In genomic region chr6:41694407-41694806, GRCm38 (mm10) we compare ENCODE assay signal across 30 mouse cellular contexts. TPM values are rescaled to one million over a fixed set of nuclear protein-coding genes. Genes with fewer than 3 reads are reported as not detected.
DNase-seq lines count a peak whose midpoint lies in the region; ATAC-seq and TF ChIP-seq lines count a peak whose summit lies in the region.
"Had no signal": no experiment of that assay in that cellular context is flagged by ENCODE, and none has a peak within 500 bp of the region (broad histone marks: within the 10 kb centered on the region; RNA-seq: fewer than 3 reads in every experiment).

No protein-coding gene starts in this region.

- H3K9ac ChIP-seq in stomach, postnatal 0 days (ENCODE audit: low read length): no peak overlapping the region
- H3K9ac ChIP-seq: embryonic facial prominence, embryonic 13.5 days; embryonic facial prominence, embryonic 15.5 days; forebrain, embryonic 12.5 days had no signal

- peak; percentile 19 for ATAC-seq in activated CD4-positive, CD25-positive, alpha-beta regulatory T cell, adult 4 months
- peak; percentile 47; the same call in 1 of the 2 replicates for ATAC-seq in stomach, postnatal 0 days (ENCODE audit: low FRiP score, low TSS enrichment)
- ATAC-seq: forebrain, embryonic 14.5 days; forebrain, embryonic 16.5 days had no signal

- no peaks in the 10 kb centered on the region for H3K27me3 ChIP-seq in C2C12 (ENCODE audit: control insufficient read depth, insufficient read depth, insufficient read length)
- H3K27me3 ChIP-seq in stomach, postnatal 0 days (ENCODE audit: control insufficient read depth, insufficient read depth, low read length): no peaks in the 10 kb centered on the region
- H3K27me3 ChIP-seq: embryonic facial prominence, embryonic 13.5 days; embryonic facial prominence, embryonic 15.5 days; forebrain, embryonic 12.5 days had no signal

- intact Hi-C loops in left cerebral cortex, postnatal 4 days (cut with DNase I): no loop called here

- H3K79me3 ChIP-seq in C2C12 (ENCODE audit: low read depth): no peaks in the 10 kb centered on the region

- TF ChIP-seq EP300 in stomach, postnatal 0 days (optimal IDR thresholded peaks at IDR 0.05): no peak

- WGBS in stomach, postnatal 0 days: 68% methylated on average over 1 of the region's 1 CpGs

- no peak overlapping the region for H3ac ChIP-seq in C2C12 (ENCODE audit: control insufficient read depth, insufficient read length, low read depth)

- no peaks in the 10 kb centered on the region for H3K9me3 ChIP-seq in stomach, postnatal 0 days (ENCODE audit: control insufficient read depth, low read length)
- H3K9me3 ChIP-seq: embryonic facial prominence, embryonic 13.5 days; embryonic facial prominence, embryonic 15.5 days; forebrain, embryonic 10.5 days; forebrain, embryonic 12.5 days had no signal

- TF ChIP-seq CTCF in C2C12 (IDR thresholded peaks at IDR 0.05; ENCODE audit: control insufficient read depth, insufficient read depth, insufficient read length): no peak
- TF ChIP-seq CTCF in stomach, postnatal 0 days (IDR thresholded peaks at IDR 0.05; ENCODE audit: low read depth): no peak

- H3K79me2 ChIP-seq in C2C12 (ENCODE audit: control insufficient read depth, insufficient read depth): no peaks in the 10 kb centered on the region

- no peak for DNase-seq in stomach, postnatal 0 days (ENCODE audit: low spot score)
- DNase-seq in layer of hippocampus, postnatal 14 days (ENCODE audit: low spot score in 2 of 2): no peak
- DNase-seq in left cerebral cortex, postnatal 4 days: no peak
- DNase-seq in heart, adult 8-10 months (ENCODE audit: low spot score): no peak
- DNase-seq: adrenal gland, adult 2 months; adrenal gland, postnatal 10 days; adrenal gland, postnatal 25 days; B cell, adult 2 months; cerebellum, adult 11 months; cerebellum, adult 18-20 months; cerebellum, adult 8-10 months; cerebellum, adult 9-11 months; cerebellum, postnatal 14 days; cerebellum, postnatal 36 days; embryo, embryonic 11 days had no signal

- no peak overlapping the region for H3K4me3 ChIP-seq in C2C12 (ENCODE audit: insufficient read depth, poor library complexity, severe bottlenecking)
- H3K4me3 ChIP-seq in stomach, postnatal 0 days (ENCODE audit: low read depth, low read length): no peak overlapping the region
- H3K4me3 ChIP-seq: embryonic facial prominence, embryonic 13.5 days; embryonic facial prominence, embryonic 15.5 days; erythroblast, embryonic 14.5 days; forebrain, embryonic 10.5 days; forebrain, embryonic 12.5 days had no signal

- no peaks in the 10 kb centered on the region for H3K36me3 ChIP-seq in C2C12 (ENCODE audit: control insufficient read depth, insufficient read depth)
- no peaks in the 10 kb centered on the region for H3K36me3 ChIP-seq in stomach, postnatal 0 days (ENCODE audit: control insufficient read depth, insufficient read depth, low read length)
- H3K36me3 ChIP-seq: embryonic facial prominence, embryonic 13.5 days; embryonic facial prominence, embryonic 15.5 days; forebrain, embryonic 10.5 days; forebrain, embryonic 12.5 days had no signal

- no peak overlapping the region for H3K27ac ChIP-seq in stomach, postnatal 0 days (replicated peaks)
- H3K27ac ChIP-seq: embryonic facial prominence, embryonic 13.5 days; embryonic facial prominence, embryonic 15.5 days; forebrain, embryonic 10.5 days; forebrain, embryonic 12.5 days had no signal

- no peak overlapping the region for H3K4me2 ChIP-seq in stomach, postnatal 0 days (replicated peaks; ENCODE audit: low read depth)
- H3K4me2 ChIP-seq: embryonic facial prominence, embryonic 13.5 days; embryonic facial prominence, embryonic 15.5 days; forebrain, embryonic 12.5 days had no signal

- no peaks in the 10 kb centered on the region for H3K4me1 ChIP-seq in stomach, postnatal 0 days (replicated peaks; ENCODE audit: control insufficient read depth, insufficient read depth)
- H3K4me1 ChIP-seq: embryonic facial prominence, embryonic 13.5 days; embryonic facial prominence, embryonic 15.5 days; forebrain, embryonic 10.5 days; forebrain, embryonic 12.5 days had no signal

TF ChIP-seq in C2C12, 6 proteins besides CTCF, POLR2A, EP300 and RAD21:
- TF ChIP-seq MYOD1 (IDR thresholded peaks at IDR 0.05; ENCODE audit: control insufficient read depth, insufficient read length, low read depth) (no peak), MYOG (IDR thresholded peaks at IDR 0.05; ENCODE audit: control insufficient read depth, extremely low read depth, insufficient read length) (no peak), CEBPB (IDR thresholded peaks at IDR 0.05; ENCODE audit: low read depth) (no peak), FOSL1 (IDR thresholded peaks at IDR 0.05; ENCODE audit: insufficient read depth, low read length, poor library complexity, severe bottlenecking) (peak; percentile 15), MAX (IDR thresholded peaks at IDR 0.05) (no peak)

RNA-seq across cellular contexts. Expression of gene Kel, which starts 9.7 kb away (rescaled TPM):
- polyA plus RNA-seq in C2C12 (2012; fragmentation: generic; extraction: Trizol): not detected
- polyA plus RNA-seq in activated CD4-positive, CD25-positive, alpha-beta regulatory T cell, adult 4 months (2017; shearing (Covaris generic)): under 1 TPM in 1 of 2 experiments, not detected in 1; 0.57 TPM
- 0.29 and 0.45 TPM in 2 replicates for polyA plus RNA-seq in stomach, postnatal 0 days (2015; fragmentation: Nextera tagmentation; extraction: Ambion mirVana)
- total RNA-seq in layer of hippocampus, postnatal 14 days (2021): not detected
- not detected for total RNA-seq in left cerebral cortex, postnatal 4 days (2021)
- under 1 TPM in 1 of 4 experiments, not detected in 3; 0.11 TPM for total RNA-seq in heart, adult 8-10 months (2022)
- total RNA-seq: adrenal gland, postnatal 25 days had no signal
- polyA plus RNA-seq: adrenal gland, adult 2 months had no signal

RNA-seq across cellular contexts. Expression of gene Llcfc1, which starts 10.2 kb away (rescaled TPM):
- polyA plus RNA-seq in C2C12 (2012; fragmentation: generic; extraction: Trizol): not detected
- not detected for polyA plus RNA-seq in activated CD4-positive, CD25-positive, alpha-beta regulatory T cell, adult 4 months (2017; shearing (Covaris generic))
- not detected in 2 replicates for polyA plus RNA-seq in stomach, postnatal 0 days (2015; fragmentation: Nextera tagmentation; extraction: Ambion mirVana)
- not detected for total RNA-seq in layer of hippocampus, postnatal 14 days (2021)
- total RNA-seq in left cerebral cortex, postnatal 4 days (2021): not detected
- not detected for total RNA-seq in heart, adult 8-10 months (2022)
- total RNA-seq: adrenal gland, adult 2 months; adrenal gland, postnatal 10 days; adrenal gland, postnatal 25 days; adrenal gland, postnatal 4 days; common myeloid progenitor, adult 5-6 weeks; ES-E14; MEL had no signal
- polyA plus RNA-seq: adrenal gland, adult 2 months; brain, embryonic 14.5 days; embryonic facial prominence, embryonic 11.5 days; embryonic facial prominence, embryonic 13.5 days; embryonic facial prominence, embryonic 15.5 days; erythroblast, embryonic 14.5 days; forebrain, embryonic 10.5 days; forebrain, embryonic 12.5 days; forebrain, embryonic 14.5 days; forebrain, embryonic 16.5 days had no signal

RNA-seq across cellular contexts. Expression of gene Trpv5, which starts 13.8 kb away (rescaled TPM):
- polyA plus RNA-seq in C2C12 (2012; fragmentation: generic; extraction: Trizol): not detected
- under 1 TPM in 1 of 2 experiments, not detected in 1; 0.12 TPM for polyA plus RNA-seq in activated CD4-positive, CD25-positive, alpha-beta regulatory T cell, adult 4 months (2017; shearing (Covaris generic))
- not detected in 2 replicates for polyA plus RNA-seq in stomach, postnatal 0 days (2015; fragmentation: Nextera tagmentation; extraction: Ambion mirVana)
- total RNA-seq in layer of hippocampus, postnatal 14 days (2021): not detected
- not detected for total RNA-seq in left cerebral cortex, postnatal 4 days (2021)
- not detected for total RNA-seq in heart, adult 8-10 months (2022)
- total RNA-seq: adrenal gland, adult 2 months; adrenal gland, postnatal 10 days; adrenal gland, postnatal 25 days; common myeloid progenitor, adult 5-6 weeks had no signal
- polyA plus RNA-seq: adrenal gland, adult 2 months; brain, embryonic 14.5 days; embryonic facial prominence, embryonic 11.5 days; embryonic facial prominence, embryonic 13.5 days; embryonic facial prominence, embryonic 15.5 days; erythroblast, embryonic 14.5 days; forebrain, embryonic 10.5 days; forebrain, embryonic 12.5 days; forebrain, embryonic 14.5 days; forebrain, embryonic 16.5 days had no signal

RNA-seq across cellular contexts. Expression of gene Trpv6, which starts 58.2 kb away (rescaled TPM):
- 0.09 TPM for polyA plus RNA-seq in C2C12 (2012; fragmentation: generic; extraction: Trizol)
- polyA plus RNA-seq in activated CD4-positive, CD25-positive, alpha-beta regulatory T cell, adult 4 months (2017; shearing (Covaris generic)): under 1 TPM; 0.20 to 0.24 TPM
- polyA plus RNA-seq in stomach, postnatal 0 days (2015; fragmentation: Nextera tagmentation; extraction: Ambion mirVana): 7.1 and 8.4 TPM in 2 replicates
- total RNA-seq in layer of hippocampus, postnatal 14 days (2021): under 1 TPM in 1 of 2 experiments, not detected in 1; 0.88 TPM
- total RNA-seq in left cerebral cortex, postnatal 4 days (2021): under 1 TPM in 1 of 2 experiments, not detected in 1; 0.20 TPM
- not detected for total RNA-seq in heart, adult 8-10 months (2022)
- total RNA-seq: adrenal gland, adult 2 months; adrenal gland, postnatal 10 days; adrenal gland, postnatal 25 days; common myeloid progenitor, adult 5-6 weeks; MEL had no signal
- polyA plus RNA-seq: adrenal gland, adult 2 months had no signal
